Mouse (Mus musculus): ENCODE data around the gene Esyt2.

DNA sequence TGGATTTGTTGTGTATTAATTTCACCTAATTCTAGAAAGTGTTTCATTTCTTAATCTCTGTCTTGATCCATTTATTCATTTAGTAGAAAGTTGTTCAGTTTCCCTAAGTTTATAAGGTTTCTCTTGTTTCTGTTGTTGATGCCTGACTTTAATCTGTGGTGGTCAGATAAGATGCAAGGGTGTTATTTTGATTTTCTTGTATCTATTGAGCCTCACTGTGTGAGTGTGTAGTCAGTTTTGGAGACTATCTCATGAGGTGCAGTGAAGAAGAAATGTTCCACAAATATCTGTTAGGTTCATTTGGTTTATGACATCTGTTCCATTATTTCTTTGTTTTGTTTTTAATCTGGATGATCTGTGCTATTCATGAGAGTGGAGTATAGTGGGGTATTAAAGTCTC lies 21.2 kb downstream of the Esyt2 start:
- no peak for TF ChIP-seq CTCF (IDR thresholded peaks at IDR 0.05; ENCODE audit: extremely low read depth, insufficient read depth, low read length)
- TF ChIP-seq POLR2A (IDR thresholded peaks at IDR 0.05; ENCODE audit: extremely low read depth, insufficient read depth, low read length) = no peak

Measured in cortical plate, adult 2 months (tissue).